Mouse (Mus musculus): Measurements from ENCODE around the gene Paqr4. TPM values are rescaled to one million over a fixed set of nuclear protein-coding genes. Genes with fewer than 3 reads are reported as not detected.

Paqr4 gene
- polyA plus RNA-seq, 1 experiment from 2014 or later, result 7.6 TPM

GRCm38 (mm10) chr17:23721886-23722285, 18.8 kb downstream of the Paqr4 start:
- Histone ChIP-seq H3K9me3 (replicated peaks; ENCODE audit: control insufficient read depth, low read length) (no peaks in the 10 kb centered on the region), H3K9ac (ENCODE audit: low read depth, low read length) (no peak overlapping the region), H3K27me3 (ENCODE audit: control insufficient read depth, insufficient read depth, low read depth, low read length) (no peaks in the 10 kb centered on the region), H3K36me3 (ENCODE audit: control insufficient read depth, insufficient read depth) (no peaks in the 10 kb centered on the region), H3K4me3 (ENCODE audit: low read depth, low read length) (no peak overlapping the region), H3K4me1 (ENCODE audit: control insufficient read depth, low read depth, low read length) (peaks cover 7% of the 10 kb centered on the region), H3K4me2 (ENCODE audit: low read depth, low read length) (no peak overlapping the region), H3K27ac (ENCODE audit: low read length) (no peak overlapping the region)
- 68% methylated on average over 2 of the region's 2 CpGs for WGBS (ENCODE audit: insufficient replicate concordance)
- ATAC-seq (ENCODE audit: low read depth), result no peak

GRCm38 (mm10) chr17:23719455-23719854, 21.2 kb downstream of the Paqr4 start:
- no peaks in the 10 kb centered on the region for H3K27me3 ChIP-seq (ENCODE audit: control insufficient read depth, insufficient read depth, low read depth, low read length)
- no peaks in the 10 kb centered on the region; the same call in 1 of the 2 replicates for H3K4me1 ChIP-seq (ENCODE audit: control insufficient read depth, low read depth, low read length)
- H3K9me3 ChIP-seq (replicated peaks; ENCODE audit: control insufficient read depth, low read length), result no peaks in the 10 kb centered on the region
- 18% methylated on average over 1 of the region's 1 CpGs for WGBS (ENCODE audit: insufficient replicate concordance)
- H3K9ac ChIP-seq (ENCODE audit: low read depth, low read length), result no peak overlapping the region
- H3K4me2 ChIP-seq (ENCODE audit: low read depth, low read length), result no peak overlapping the region
- no peak overlapping the region for H3K27ac ChIP-seq (ENCODE audit: low read length)
- no peak for ATAC-seq (ENCODE audit: low read depth)
- no peak overlapping the region for H3K4me3 ChIP-seq (ENCODE audit: low read depth, low read length)
- no peaks in the 10 kb centered on the region for H3K36me3 ChIP-seq (ENCODE audit: control insufficient read depth, insufficient read depth)

GRCm38 (mm10) chr17:23717003-23717402, 23.7 kb downstream of the Paqr4 start:
- Histone ChIP-seq H3K27me3 (ENCODE audit: control insufficient read depth, insufficient read depth, low read depth, low read length) (no peaks in the 10 kb centered on the region), H3K9me3 (replicated peaks; ENCODE audit: control insufficient read depth, low read length) (no peaks in the 10 kb centered on the region), H3K4me2 (ENCODE audit: low read depth, low read length) (no peak overlapping the region), H3K36me3 (ENCODE audit: control insufficient read depth, insufficient read depth) (no peaks in the 10 kb centered on the region), H3K4me1 (ENCODE audit: control insufficient read depth, low read depth, low read length) (no peaks in the 10 kb centered on the region; the same call in 1 of the 2 replicates), H3K4me3 (ENCODE audit: low read depth, low read length) (no peak overlapping the region), H3K27ac (ENCODE audit: low read length) (no peak overlapping the region), H3K9ac (ENCODE audit: low read depth, low read length) (no peak overlapping the region)
- no peak for ATAC-seq (ENCODE audit: low read depth)
- WGBS (ENCODE audit: insufficient replicate concordance), result 38% methylated on average over 2 of the region's 2 CpGs

GRCm38 (mm10) chr17:23706212-23706611, 34.5 kb downstream of the Paqr4 start:
- Histone ChIP-seq H3K36me3 (ENCODE audit: control insufficient read depth, insufficient read depth) (no peaks in the 10 kb centered on the region), H3K4me2 (ENCODE audit: low read depth, low read length) (no peak overlapping the region), H3K9me3 (replicated peaks; ENCODE audit: control insufficient read depth, low read length) (no peaks in the 10 kb centered on the region), H3K4me3 (ENCODE audit: low read depth, low read length) (no peak overlapping the region), H3K27me3 (ENCODE audit: control insufficient read depth, insufficient read depth, low read depth, low read length) (peaks cover 6% of the 10 kb centered on the region), H3K27ac (ENCODE audit: low read length) (no peak overlapping the region), H3K9ac (ENCODE audit: low read depth, low read length) (no peak overlapping the region), H3K4me1 (ENCODE audit: control insufficient read depth, low read depth, low read length) (no peaks in the 10 kb centered on the region)
- ATAC-seq (ENCODE audit: low read depth), result no peak
- WGBS (ENCODE audit: insufficient replicate concordance), result 2% methylated on average over 3 of the region's 3 CpGs

GRCm38 (mm10) chr17:23705525-23706104, 35.1 kb downstream of the Paqr4 start:
- no peak overlapping the region for H3K27ac ChIP-seq (ENCODE audit: low read length)
- WGBS (ENCODE audit: insufficient replicate concordance), result 60% methylated on average over 7 of the region's 7 CpGs
- no peak overlapping the region for H3K4me2 ChIP-seq (ENCODE audit: low read depth, low read length)
- no peak overlapping the region for H3K4me3 ChIP-seq (ENCODE audit: low read depth, low read length)
- H3K9ac ChIP-seq (ENCODE audit: low read depth, low read length), result no peak overlapping the region
- no peaks in the 10 kb centered on the region for H3K36me3 ChIP-seq (ENCODE audit: control insufficient read depth, insufficient read depth)
- no peaks in the 10 kb centered on the region for H3K4me1 ChIP-seq (ENCODE audit: control insufficient read depth, low read depth, low read length)
- no peaks in the 10 kb centered on the region for H3K9me3 ChIP-seq (replicated peaks; ENCODE audit: control insufficient read depth, low read length)
- no peak for ATAC-seq (ENCODE audit: low read depth)
- peaks cover 12% of the 10 kb centered on the region for H3K27me3 ChIP-seq (ENCODE audit: control insufficient read depth, insufficient read depth, low read depth, low read length)

GRCm38 (mm10) chr17:23704741-23705140, 35.9 kb downstream of the Paqr4 start:
- Histone ChIP-seq H3K27ac (ENCODE audit: low read length) (no peak overlapping the region), H3K9me3 (replicated peaks; ENCODE audit: control insufficient read depth, low read length) (no peaks in the 10 kb centered on the region), H3K4me1 (ENCODE audit: control insufficient read depth, low read depth, low read length) (no peaks in the 10 kb centered on the region), H3K9ac (ENCODE audit: low read depth, low read length) (no peak overlapping the region), H3K4me3 (ENCODE audit: low read depth, low read length) (no peak overlapping the region), H3K4me2 (ENCODE audit: low read depth, low read length) (no peak overlapping the region), H3K27me3 (ENCODE audit: control insufficient read depth, insufficient read depth, low read depth, low read length) (peaks cover 20% of the 10 kb centered on the region), H3K36me3 (ENCODE audit: control insufficient read depth, insufficient read depth) (no peaks in the 10 kb centered on the region)
- no peak for ATAC-seq (ENCODE audit: low read depth)
- WGBS (ENCODE audit: insufficient replicate concordance), result 55% methylated on average over 7 of the region's 7 CpGs

- 66% methylated on average over 9 of the region's 9 CpGs for WGBS (ENCODE audit: insufficient replicate concordance)
- Histone ChIP-seq H3K4me1 (ENCODE audit: control insufficient read depth, low read depth, low read length) (peaks cover 2% of the 10 kb centered on the region), H3K4me2 (ENCODE audit: low read depth, low read length) (no peak overlapping the region), H3K9me3 (replicated peaks; ENCODE audit: control insufficient read depth, low read length) (no peaks in the 10 kb centered on the region), H3K27me3 (ENCODE audit: control insufficient read depth, insufficient read depth, low read depth, low read length) (peaks cover 35% of the 10 kb centered on the region), H3K27ac (ENCODE audit: low read length) (no peak overlapping the region), H3K4me3 (ENCODE audit: low read depth, low read length) (no peak overlapping the region), H3K36me3 (ENCODE audit: control insufficient read depth, insufficient read depth) (no peaks in the 10 kb centered on the region), H3K9ac (ENCODE audit: low read depth, low read length) (no peak overlapping the region)
- ATAC-seq (ENCODE audit: low read depth), result no peak
Measured at GRCm38 (mm10) chr17:23703301-23703700, 37.4 kb downstream of the Paqr4 start.

- ATAC-seq (ENCODE audit: low read depth), result peak; percentile 92
- Histone ChIP-seq H3K9ac (ENCODE audit: low read depth, low read length) (peak overlapping the region; percentile 12; the same call in 1 of the 2 replicates), H3K27me3 (ENCODE audit: control insufficient read depth, insufficient read depth, low read depth, low read length) (peaks cover 50% of the 10 kb centered on the region), H3K9me3 (replicated peaks; ENCODE audit: control insufficient read depth, low read length) (no peaks in the 10 kb centered on the region), H3K27ac (ENCODE audit: low read length) (no peak overlapping the region), H3K4me1 (ENCODE audit: control insufficient read depth, low read depth, low read length) (peaks cover 2% of the 10 kb centered on the region), H3K36me3 (ENCODE audit: control insufficient read depth, insufficient read depth) (no peaks in the 10 kb centered on the region), H3K4me2 (ENCODE audit: low read depth, low read length) (peak overlapping the region; percentile 88), H3K4me3 (ENCODE audit: low read depth, low read length) (peak overlapping the region; percentile 63)
- WGBS (ENCODE audit: insufficient replicate concordance), result under 1% methylated on average over 26 of the region's 28 CpGs
Measured at GRCm38 (mm10) chr17:23700079-23700478, 40.6 kb downstream of the Paqr4 start.

- Histone ChIP-seq H3K27me3 (ENCODE audit: control insufficient read depth, insufficient read depth, low read depth, low read length) (peaks cover 50% of the 10 kb centered on the region), H3K4me3 (ENCODE audit: low read depth, low read length) (peak overlapping the region; percentile 63), H3K4me1 (ENCODE audit: control insufficient read depth, low read depth, low read length) (peaks cover 2% of the 10 kb centered on the region), H3K9ac (ENCODE audit: low read depth, low read length) (peak overlapping the region; percentile 12; the same call in 1 of the 2 replicates), H3K27ac (ENCODE audit: low read length) (no peak overlapping the region), H3K4me2 (ENCODE audit: low read depth, low read length) (peak overlapping the region; percentile 88), H3K36me3 (ENCODE audit: control insufficient read depth, insufficient read depth) (no peaks in the 10 kb centered on the region), H3K9me3 (replicated peaks; ENCODE audit: control insufficient read depth, low read length) (no peaks in the 10 kb centered on the region)
- peak; percentile 49 for ATAC-seq (ENCODE audit: low read depth)
- under 1% methylated on average over 87 of the region's 101 CpGs for WGBS (ENCODE audit: insufficient replicate concordance)
Measured at GRCm38 (mm10) chr17:23699131-23700077, 41.3 kb downstream of the Paqr4 start.

All from liver, embryonic 16.5 days (tissue).